Mouse (Mus musculus) ovary, postnatal 10 days (tissue): ENCODE data around the gene Fggy.

ENCODE experiments used
- DNase-seq: peaks from one replicate; pipeline ENCODE4 v3.0.0; 2022; ENCODE audit warnings: low spot score

Fggy gene

DNA sequence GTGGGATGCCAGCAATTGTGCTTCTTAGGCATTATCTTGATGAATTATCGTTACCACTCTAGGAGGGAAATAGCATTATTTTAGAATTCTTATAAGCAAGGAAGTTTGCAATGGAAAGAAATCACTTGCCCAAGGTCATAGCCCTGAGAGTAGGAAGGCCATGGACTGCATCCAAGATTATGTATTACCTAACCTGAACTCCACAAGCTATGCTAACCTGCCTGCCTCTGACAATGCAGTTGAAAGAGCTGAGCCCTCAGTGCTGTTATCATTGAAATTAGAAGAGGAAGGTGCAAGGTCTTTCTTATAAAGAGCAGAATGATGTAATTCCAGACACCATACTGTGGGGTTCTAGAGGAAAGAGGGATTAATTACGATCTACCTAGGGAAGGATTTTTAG lies 173.8 kb downstream of the Fggy start:
- no peak for DNase-seq

DNA sequence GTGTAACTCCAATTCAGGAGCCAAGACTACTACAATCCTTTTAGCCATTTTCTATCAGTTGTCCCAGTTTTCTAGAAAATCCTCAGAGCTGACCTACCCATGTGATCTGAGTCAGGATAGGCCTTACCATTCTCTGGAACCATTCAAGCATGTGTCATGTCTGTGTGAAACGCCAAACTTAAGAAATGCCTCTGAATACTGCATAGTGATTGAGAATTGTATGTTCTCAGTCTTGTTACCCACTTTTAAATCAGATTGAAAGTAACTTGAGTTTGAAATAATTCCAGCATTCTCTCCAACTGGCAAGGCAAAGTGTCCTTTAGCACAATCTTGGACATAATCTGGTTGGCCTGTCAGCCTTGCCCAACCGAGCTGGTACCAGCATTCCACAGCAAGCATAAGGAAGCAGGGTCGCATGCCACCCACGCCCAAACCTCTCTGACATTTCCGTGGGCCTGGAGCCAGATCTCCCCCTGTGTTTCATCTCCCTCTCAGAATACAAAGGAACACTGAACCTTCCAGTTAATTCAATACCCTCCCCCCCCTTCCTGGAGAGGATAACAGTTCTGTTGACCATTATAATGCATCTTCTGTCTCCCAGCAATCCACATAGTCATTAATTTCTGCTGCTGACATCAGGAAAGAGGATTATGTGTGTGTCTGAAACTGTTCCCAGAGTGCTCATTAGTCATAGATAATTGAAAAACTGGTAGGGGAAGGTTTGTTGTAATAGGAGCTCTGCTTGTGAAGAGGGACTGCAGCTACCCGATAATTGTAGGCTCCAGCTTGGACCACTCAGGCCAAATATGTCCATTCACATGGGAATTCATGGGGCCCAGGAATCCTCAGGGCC lies 176.3 kb downstream of the Fggy start:
- DNase-seq, result no peak

GRCm38 (mm10) chr4:95735967-95736366 lies 178.7 kb downstream of the Fggy start:
- no peak for DNase-seq

- no peak for DNase-seq
These were observed 179.4 kb downstream of the Fggy start for GRCm38 (mm10) chr4:95736674-95737073.

DNA sequence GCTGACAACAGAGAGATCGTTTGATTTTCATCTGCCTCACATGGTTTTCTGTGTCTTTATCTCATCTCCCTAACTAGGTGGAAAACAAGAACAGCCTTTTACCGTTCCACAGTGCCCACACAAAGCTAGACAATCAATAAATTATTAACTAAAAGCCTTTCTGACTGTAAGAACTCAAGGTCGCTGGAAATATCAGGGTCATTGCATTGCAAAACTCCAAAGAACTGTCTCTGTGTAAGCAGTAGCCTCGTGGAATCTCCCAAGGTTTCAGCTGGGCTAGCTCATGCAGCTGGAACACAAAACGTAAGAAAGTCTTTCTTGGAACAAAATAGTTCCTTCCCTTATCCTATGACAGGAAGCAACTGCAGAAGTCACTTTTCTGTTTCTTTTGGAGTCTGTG lies 180.9 kb downstream of the Fggy start:
- DNase-seq, result no peak

DNA sequence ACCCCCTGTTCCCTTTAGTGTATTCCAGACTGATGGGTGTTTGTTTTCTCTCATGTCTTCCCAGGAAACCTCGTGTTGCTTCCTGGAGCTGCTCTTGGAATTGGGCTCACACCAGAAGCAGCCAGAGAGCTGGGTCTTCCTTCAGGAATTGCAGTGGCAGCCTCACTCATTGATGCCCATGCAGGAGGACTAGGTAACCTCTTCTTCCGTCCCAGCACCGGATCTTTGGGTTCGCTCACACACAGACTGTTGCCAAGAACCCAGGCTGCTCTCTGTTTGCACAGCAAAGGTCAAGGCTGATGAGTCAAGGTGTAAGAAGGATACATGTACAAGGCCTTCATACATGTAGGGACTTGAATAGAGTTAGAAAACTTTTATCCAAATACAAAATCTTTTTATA lies 181.4 kb downstream of the Fggy start:
- DNase-seq, result no peak

DNA sequence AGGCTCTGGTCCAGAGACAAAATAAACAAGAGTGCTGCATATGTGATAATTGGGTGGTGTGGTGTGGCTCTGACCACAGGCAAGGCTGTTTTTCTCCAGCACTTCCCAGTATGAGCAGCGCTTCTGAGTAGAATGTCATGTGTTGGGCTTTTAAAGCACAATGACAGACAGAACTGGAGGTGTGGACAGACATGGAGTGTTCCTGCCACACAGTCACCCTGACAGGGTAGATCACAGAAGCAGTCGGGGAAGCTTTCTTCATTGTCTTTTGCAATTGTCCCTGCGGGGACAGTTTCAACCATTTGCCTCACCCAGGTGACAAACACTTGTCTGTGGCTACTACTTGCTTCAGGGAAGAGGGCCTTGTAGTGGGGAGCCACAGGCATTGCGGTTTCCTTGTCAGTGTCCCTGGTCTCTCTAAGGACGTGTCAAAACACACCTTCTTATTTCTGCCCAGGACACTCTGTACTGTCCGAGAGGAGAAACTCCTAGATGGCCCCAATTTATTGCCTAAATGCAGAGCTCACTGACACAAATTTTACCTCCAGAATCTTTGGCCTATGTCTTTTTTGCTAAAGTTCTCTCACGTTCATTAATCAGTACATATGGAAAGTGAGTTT lies 183.9 kb downstream of the Fggy start:
- no peak for DNase-seq

DNA sequence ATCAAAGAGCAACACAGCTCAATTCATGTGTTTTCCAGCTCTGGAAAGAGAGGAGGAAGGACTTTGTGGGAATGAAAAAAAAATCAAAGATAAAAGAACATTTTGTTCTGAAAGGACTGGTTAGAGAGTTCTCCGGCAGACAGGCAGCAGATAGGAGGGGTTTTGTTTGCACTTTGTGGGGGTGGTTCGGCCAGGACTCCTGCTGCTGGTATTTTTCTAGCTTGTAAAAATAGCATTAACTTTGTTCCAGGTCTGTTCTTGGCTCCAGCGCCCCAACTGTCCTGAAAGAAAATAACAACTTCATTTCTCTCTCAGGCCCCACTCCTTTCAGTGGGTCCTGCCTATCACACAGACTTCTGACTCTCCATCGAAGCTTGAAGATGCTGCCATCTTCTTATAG lies 185.7 kb downstream of the Fggy start:
- DNase-seq, result no peak

DNA sequence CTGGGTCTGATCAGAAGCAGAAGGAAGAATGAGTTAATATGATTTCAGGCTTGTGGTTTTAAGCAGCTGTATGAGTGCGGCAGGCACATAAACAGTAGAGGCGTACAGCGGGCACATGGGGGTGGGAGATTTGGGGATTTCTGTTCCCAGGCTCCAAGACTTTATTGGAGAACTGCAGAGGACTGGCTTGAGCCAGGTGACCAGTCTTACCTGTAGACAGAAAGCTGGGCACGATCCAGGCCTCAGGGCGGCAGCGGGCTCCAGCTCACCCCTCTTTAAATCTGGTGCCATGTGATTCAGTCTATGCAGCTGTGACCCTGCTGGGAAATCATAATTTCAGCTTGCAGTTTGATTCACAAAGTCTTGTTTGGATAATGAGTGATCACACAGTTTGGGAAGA lies 189.6 kb downstream of the Fggy start:
- no peak for DNase-seq

DNA sequence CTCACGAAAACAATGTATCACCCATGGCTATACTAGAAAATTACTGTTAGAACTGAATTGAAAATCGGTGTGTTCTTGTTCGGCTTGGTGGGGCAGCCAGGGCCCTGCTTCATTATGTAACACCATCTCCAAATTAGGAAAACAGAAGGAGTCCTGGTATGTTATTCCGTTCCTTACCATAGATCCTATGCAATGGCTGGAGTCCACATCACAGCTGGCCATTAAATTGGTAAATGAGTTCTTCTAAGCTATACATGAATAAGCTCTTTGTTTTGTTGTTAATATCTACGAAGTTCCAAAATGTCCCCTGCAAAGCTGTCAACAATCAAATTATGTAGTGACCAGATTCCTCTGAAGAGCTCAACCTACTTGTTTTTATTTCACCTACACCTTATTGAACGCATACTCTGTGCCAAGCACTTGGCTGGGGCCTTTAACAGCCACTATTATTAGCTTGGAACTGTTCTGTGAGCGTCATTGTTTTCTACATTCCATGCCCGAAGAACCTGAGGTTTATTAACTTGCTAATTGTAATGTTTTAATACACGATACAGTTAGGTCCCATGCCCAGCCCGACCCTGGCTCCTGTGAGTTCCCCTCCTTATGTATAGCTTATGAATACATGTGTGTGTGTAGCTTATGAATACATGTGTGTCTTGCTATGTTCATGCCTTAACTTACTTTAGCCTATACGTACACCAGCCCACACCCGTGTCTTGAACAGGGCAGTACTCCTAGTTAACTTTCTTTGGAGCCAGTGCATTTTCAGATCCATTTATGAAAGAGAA lies 190.3 kb downstream of the Fggy start:
- no peak for DNase-seq

GRCm38 (mm10) chr4:95750186-95750585 lies 192.9 kb downstream of the Fggy start:
- DNase-seq, result no peak

GRCm38 (mm10) chr4:95752538-95753188 lies 195.4 kb downstream of the Fggy start:
- no peak for DNase-seq

DNA sequence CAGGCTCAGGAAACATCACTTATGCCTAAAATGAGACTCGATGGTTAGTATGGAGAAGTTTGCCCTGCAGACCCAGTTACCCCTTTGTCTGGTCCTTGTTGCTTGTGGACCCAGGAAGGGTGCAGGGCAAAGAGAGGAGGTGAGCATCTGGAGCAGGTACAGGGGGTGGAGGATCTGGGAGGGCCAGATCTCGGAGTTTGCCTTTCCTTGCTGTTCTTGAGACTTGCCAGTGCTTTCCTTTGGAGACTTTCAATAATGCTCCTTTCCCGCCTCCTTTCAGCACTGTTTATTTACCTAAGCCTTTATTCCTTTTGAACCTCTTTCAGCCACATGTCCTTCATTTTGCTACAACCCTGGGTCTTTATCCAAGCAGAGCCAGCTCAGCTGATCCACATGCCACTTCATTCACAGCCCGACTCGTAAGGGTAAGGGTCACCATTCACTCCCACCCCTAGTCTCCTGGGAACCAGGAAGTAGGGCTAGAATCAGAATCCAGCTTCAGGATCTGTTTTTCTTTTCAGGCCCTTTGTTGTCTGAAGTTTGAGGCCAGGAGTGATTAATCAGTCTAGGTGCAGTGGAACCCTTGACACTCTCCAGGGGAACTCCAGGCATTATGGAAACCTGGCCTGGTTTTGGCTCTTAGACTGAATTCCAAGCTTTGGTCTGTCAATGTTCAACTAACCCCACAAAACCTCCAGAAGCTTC lies 201.9 kb downstream of the Fggy start:
- DNase-seq, result no peak

DNA sequence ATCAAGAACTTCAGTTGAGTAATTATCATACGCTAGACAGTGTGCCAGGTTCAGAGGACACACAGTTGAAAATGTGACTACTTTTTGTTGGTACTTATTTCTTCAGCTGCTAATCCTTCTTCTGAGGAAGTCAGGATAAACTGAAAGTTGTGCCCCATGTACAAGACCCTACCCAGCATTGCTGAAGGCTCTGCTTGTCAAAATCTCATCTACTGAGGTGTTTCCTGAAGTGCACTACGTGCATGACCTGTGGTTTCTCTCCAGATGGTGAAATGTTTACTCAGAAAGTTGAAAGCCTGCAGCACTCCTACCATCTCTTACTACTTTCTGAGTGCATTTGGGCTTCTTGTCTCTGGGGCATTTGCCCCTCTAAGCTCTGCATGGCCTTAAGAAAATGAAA lies 208.1 kb downstream of the Fggy start:
- DNase-seq, result no peak

GRCm38 (mm10) chr4:95770469-95770868 lies 213.2 kb downstream of the Fggy start:
- DNase-seq, result no peak

GRCm38 (mm10) chr4:95771542-95771941 lies 214.2 kb downstream of the Fggy start:
- DNase-seq, result no peak

GRCm38 (mm10) chr4:95771945-95772344 lies 214.6 kb downstream of the Fggy start:
- no peak for DNase-seq

- no peak for DNase-seq
These were observed 215.4 kb downstream of the Fggy start for GRCm38 (mm10) chr4:95772663-95773062.

GRCm38 (mm10) chr4:95775574-95775973 lies 218.3 kb downstream of the Fggy start:
- no peak for DNase-seq

DNA sequence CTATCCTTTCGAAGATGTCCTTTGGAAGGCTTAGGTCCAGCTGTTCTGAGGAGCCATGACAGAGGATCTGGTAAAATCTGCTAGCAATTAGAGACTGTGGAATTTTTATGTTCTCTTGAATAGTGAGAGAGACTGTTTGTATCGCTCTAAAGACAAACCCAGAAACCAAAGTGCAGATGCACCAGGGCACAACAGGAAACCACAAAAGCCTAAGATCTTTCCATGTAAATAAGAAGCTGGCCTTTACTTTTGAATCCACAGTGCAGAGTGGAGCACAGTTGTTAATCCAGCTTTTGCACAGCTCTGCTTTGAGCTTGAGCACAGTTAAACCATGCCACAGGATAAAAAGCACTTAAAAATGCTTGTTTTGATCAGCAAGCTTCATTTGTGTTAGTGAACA lies 220.5 kb downstream of the Fggy start:
- DNase-seq, result no peak

DNA sequence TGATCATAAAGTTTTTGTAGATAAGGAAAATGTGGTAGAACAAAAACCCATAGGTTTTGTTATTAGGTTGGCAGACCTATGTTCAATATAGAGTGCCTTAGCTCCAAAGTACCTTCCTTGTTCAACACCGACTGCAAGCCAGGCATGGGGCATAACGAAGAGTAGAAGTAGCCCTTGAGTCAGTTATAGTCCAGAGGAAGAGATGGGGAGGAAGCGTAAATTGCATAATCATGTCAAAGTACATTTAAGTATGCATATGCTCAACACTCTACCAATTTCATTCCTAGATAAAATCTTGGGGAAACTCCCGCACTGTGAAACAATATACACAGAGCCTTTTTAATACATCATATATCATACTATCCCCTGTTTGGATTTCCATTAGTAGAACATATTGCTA lies 221.2 kb downstream of the Fggy start:
- DNase-seq, result no peak
